Mouse (Mus musculus) lung, postnatal 25 days (tissue): Measurements from ENCODE around the gene Gm20431.

Experiments
- DNase-seq: peaks from one replicate; pipeline ENCODE4 v3.0.0; 2022; ENCODE audit warnings: low spot score

Gm20431 gene

GRCm38 (mm10) chr2:167688498-167689451 is 27.5 kb upstream of the Gm20431 start, which contains the start of gene Cebpb:
TSS of gene Cebpb (plus strand) at chr2:167688915.
- peak; percentile 89 for DNase-seq

GRCm38 (mm10) chr2:167688126-167688497 is 26.8 kb upstream of the Gm20431 start:
- DNase-seq = no peak

- no peak for DNase-seq
Observed at GRCm38 (mm10) chr2:167687651-167688101, 26.4 kb upstream of the Gm20431 start.

GRCm38 (mm10) chr2:167687250-167687586 is 25.9 kb upstream of the Gm20431 start:
- no peak for DNase-seq

GRCm38 (mm10) chr2:167686382-167687249 is 25.3 kb upstream of the Gm20431 start:
- DNase-seq = no peak

- DNase-seq = no peak
Observed at GRCm38 (mm10) chr2:167685865-167686264, 24.6 kb upstream of the Gm20431 start.

GRCm38 (mm10) chr2:167685137-167685536 is 23.8 kb upstream of the Gm20431 start:
- peak; percentile 94 for DNase-seq

- DNase-seq = no peak
Observed at GRCm38 (mm10) chr2:167683721-167684120, 22.4 kb upstream of the Gm20431 start.

GRCm38 (mm10) chr2:167680657-167681056 is 19.4 kb upstream of the Gm20431 start:
- no peak for DNase-seq

- DNase-seq = peak; percentile 82
Observed at GRCm38 (mm10) chr2:167679902-167680430, 18.7 kb upstream of the Gm20431 start.

GRCm38 (mm10) chr2:167678600-167678999 is 17.3 kb upstream of the Gm20431 start:
- no peak for DNase-seq

GRCm38 (mm10) chr2:167675120-167675909 is 14.0 kb upstream of the Gm20431 start:
- DNase-seq = no peak

- DNase-seq = no peak
Observed at GRCm38 (mm10) chr2:167672212-167672685, 11.0 kb upstream of the Gm20431 start.

- DNase-seq = no peak
Observed at GRCm38 (mm10) chr2:167671101-167671633, 9.9 kb upstream of the Gm20431 start.

- DNase-seq = no peak
Observed at GRCm38 (mm10) chr2:167669398-167669797, 8.1 kb upstream of the Gm20431 start.

- no peak for DNase-seq
Observed at GRCm38 (mm10) chr2:167668426-167668825, 7.1 kb upstream of the Gm20431 start.

GRCm38 (mm10) chr2:167665972-167666713 is 4.8 kb upstream of the Gm20431 start:
- DNase-seq = no peak

- no peak for DNase-seq
Observed at GRCm38 (mm10) chr2:167662713-167663112, 1.4 kb upstream of the Gm20431 start.

GRCm38 (mm10) chr2:167660611-167660971 is 705 bp downstream of the Gm20431 start:
- DNase-seq = peak; percentile 18

- peak; percentile 91 for DNase-seq
Observed at GRCm38 (mm10) chr2:167659847-167660610, 1.3 kb downstream of the Gm20431 start.
